Mouse (Mus musculus): ENCODE measurements around the gene Fam149a. TPM values are rescaled to one million over a fixed set of nuclear protein-coding genes. Genes with fewer than 3 reads are reported as not detected.
A peak's percentile ranks its signal among the peaks of the same experiment; 100 is the strongest.
"Not testable (repeated sequence)": the region's sequence is repeated elsewhere in the genome, so short reads cannot be mapped to it uniquely, and the experiment has no call there.

The Fam149a gene
- polyA plus RNA-seq, 1 experiment, result not detected

DNA sequence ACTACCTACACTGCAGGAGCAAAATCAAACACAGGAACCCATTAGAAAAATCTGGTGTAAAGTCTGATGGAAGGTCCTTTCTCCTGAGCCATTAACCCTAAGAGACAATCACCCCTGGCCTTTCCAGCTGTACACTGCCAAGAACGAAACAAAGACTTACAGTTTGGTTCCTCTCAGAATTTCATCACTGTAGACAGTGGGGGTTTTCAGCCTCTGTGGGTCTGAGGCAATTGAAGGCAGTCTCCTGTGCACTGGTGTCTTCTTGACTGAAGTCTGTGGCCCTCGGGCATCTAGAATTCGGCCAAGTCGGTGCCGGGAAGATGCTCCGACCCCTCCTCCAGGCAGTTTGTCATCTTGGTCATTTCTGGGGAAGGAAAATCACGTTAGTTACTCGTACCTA lies 37.8 kb downstream of the Fam149a start:
- Histone ChIP-seq H3K4me1 (ENCODE audit: control insufficient read depth, insufficient read depth, low read length) (no peaks in the 10 kb centered on the region), H3K4me3 (ENCODE audit: insufficient read depth, low read depth, low read length) (no peak overlapping the region), H3K27ac (ENCODE audit: insufficient read depth, low read depth, low read length) (no peak overlapping the region)
- TF ChIP-seq CTCF (IDR thresholded peaks at IDR 0.05; ENCODE audit: insufficient read depth, low read depth, low read length), result no peak
- TF ChIP-seq POLR2A (IDR thresholded peaks at IDR 0.05; ENCODE audit: insufficient read depth, low read depth, low read length), result no peak
- WGBS, result 89% methylated on average over 8 of the region's 8 CpGs

DNA sequence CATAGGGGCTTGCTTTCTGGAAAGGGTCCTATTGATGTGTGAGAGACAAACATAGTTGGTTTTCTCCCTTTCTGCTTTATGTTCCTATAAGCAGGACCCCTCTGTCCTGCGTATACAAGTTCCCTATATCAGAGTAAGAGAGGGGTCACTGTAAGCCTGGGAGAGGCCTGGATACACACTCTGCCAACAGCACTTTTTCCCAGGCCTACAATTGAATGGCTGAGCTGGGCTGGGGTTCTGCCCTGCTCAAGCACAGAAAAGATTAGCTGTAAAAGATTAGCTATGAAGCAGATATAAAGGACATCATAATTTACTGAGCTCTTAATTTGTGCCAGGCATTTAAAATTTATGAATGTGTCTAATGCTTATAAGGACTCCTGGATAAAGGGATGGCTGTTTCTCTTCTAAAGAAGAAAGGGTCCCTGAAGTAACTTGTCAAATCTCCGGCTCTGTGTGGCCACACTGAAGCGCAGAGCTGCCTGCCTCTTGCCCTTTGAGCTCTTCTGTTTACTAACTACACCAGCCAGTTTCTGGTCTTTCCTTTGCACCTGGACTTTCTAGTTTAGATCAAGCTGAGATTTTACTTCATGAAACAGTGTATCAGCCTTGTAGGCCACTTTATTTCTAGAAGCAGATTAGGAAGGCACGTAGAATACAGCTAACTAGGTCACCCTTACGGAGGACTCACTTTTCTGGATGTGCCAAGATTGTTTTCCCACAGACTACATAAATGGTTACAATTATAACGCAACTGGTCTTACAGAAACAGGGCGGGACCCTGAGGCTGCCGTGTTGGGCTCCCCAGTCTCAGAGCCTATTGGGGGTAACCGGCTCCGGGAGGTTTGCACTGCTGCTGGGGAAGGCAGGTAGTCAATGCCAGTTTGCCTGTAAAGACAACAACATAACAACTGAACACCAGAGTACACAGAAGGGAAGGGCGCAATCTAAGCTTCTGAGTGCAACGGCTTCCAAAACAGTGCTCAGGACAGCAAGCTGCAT lies 40.2 kb downstream of the Fam149a start:
- Histone ChIP-seq H3K4me1 (ENCODE audit: control insufficient read depth, insufficient read depth, low read length) (no peaks in the 10 kb centered on the region), H3K27ac (ENCODE audit: insufficient read depth, low read depth, low read length) (no peak overlapping the region), H3K4me3 (ENCODE audit: insufficient read depth, low read depth, low read length) (no peak overlapping the region)
- TF ChIP-seq POLR2A (IDR thresholded peaks at IDR 0.05; ENCODE audit: insufficient read depth, low read depth, low read length), result no peak
- TF ChIP-seq CTCF (IDR thresholded peaks at IDR 0.05; ENCODE audit: insufficient read depth, low read depth, low read length), result no peak
- WGBS, result 86% methylated on average over 12 of the region's 12 CpGs

DNA sequence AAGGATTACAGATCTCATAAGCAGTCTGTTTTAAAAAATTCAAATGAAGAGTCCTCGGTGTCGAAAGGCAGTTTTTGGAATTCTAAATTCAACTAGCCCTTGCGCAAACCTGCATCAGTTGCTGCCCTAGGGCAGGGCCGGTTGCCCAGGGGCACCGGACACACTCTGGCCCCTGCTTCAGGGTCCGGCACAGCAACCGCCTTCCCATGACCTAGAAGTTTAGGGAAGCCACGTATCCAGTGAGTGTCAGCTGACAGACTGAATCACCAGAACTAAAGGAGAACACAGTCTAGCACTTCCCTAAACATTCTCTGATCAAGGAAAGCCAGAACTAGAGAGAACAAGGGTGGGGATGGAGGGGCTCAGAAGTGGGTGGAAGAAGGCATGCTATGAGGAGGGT lies 48.6 kb downstream of the Fam149a start:
- Histone ChIP-seq H3K4me1 (ENCODE audit: control insufficient read depth, insufficient read depth, low read length) (peaks cover 8% of the 10 kb centered on the region), H3K4me3 (ENCODE audit: insufficient read depth, low read depth, low read length) (peak overlapping the region; percentile 57), H3K27ac (ENCODE audit: insufficient read depth, low read depth, low read length) (no peak overlapping the region; the same call in 1 of the 2 replicates)
- 12% methylated on average over 8 of the region's 8 CpGs for WGBS
- TF ChIP-seq CTCF (IDR thresholded peaks at IDR 0.05; ENCODE audit: insufficient read depth, low read depth, low read length), result no peak
- no peak for TF ChIP-seq POLR2A (IDR thresholded peaks at IDR 0.05; ENCODE audit: insufficient read depth, low read depth, low read length)

DNA sequence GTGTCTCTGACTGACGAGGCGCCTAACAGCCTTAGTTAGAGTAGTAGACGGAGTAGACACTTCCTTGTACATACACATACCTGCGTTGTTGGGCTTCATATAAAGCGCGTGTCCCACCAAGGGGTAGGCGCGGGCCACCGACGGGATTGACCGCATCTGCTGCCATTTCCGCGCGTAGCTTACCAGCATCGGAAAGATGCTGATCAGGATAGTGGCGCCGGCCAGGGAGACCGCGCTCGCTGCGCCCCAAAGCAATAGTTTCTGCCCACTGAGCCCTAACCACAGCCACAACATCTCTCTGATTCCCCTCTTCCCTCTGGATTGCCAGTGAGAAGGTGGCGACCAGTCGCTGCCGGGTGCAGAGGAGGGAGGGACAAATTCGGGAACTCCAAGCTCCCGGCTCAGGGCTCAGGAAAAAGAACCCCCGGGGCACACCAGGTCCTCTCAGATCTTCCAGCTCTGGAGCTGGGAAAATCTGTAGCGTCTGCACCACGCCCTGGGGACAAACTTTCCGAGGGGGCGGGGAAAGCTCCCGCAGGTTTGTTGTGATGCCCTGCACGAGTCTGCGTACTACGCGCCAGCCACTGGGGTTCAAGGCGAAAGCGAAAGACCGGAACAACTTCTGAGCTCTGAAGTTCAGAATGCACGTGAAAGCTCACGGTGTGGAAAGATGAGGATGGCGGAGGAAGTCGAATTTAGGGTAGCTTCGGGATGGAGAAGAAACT lies 49.2 kb downstream of the Fam149a start, which contains the start of gene Cyp4v3:
TSS of gene Cyp4v3 (minus strand) at position 532 of the 725 bp plus-strand sequence.
- TF ChIP-seq CTCF (IDR thresholded peaks at IDR 0.05; ENCODE audit: insufficient read depth, low read depth, low read length) (no peak), POLR2A (IDR thresholded peaks at IDR 0.05; ENCODE audit: insufficient read depth, low read depth, low read length) (0 out of 2 replicates have a peak, but pooled peaks have one; percentile 15)
- H3K4me1 ChIP-seq (ENCODE audit: control insufficient read depth, insufficient read depth, low read length), result peaks cover 8% of the 10 kb centered on the region
- WGBS, result 2% methylated on average over 44 of the region's 44 CpGs
- H3K27ac ChIP-seq (ENCODE audit: insufficient read depth, low read depth, low read length), result peak within 1 kb of the TSS; percentile 4; the same call in 1 of the 2 replicates
- peak within 1 kb of the TSS; percentile 57 for H3K4me3 ChIP-seq (ENCODE audit: insufficient read depth, low read depth, low read length)

DNA sequence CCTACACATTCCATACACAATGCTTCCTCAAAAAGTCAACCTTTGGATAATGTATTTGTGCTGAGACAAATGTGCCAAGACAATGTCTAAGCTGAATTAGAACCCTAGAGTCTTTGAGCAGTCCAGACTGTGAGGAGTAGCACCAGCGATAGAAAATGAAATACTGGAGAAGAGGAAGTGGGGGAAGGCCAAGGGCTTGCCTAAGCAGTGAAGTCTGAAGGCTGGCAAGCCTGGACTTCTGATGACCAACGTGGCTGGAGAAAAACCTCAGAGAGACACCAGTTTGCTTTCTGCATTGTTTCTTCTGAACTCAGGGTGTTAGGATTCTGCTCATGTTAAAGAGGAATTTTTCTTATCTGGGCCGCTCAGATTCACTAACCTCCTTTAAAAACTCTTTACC lies 51.2 kb downstream of the Fam149a start:
- TF ChIP-seq POLR2A (IDR thresholded peaks at IDR 0.05; ENCODE audit: insufficient read depth, low read depth, low read length), result no peak
- TF ChIP-seq CTCF (IDR thresholded peaks at IDR 0.05; ENCODE audit: insufficient read depth, low read depth, low read length), result no peak
- Histone ChIP-seq H3K4me3 (ENCODE audit: insufficient read depth, low read depth, low read length) (no peak overlapping the region), H3K4me1 (ENCODE audit: control insufficient read depth, insufficient read depth, low read length) (peaks cover 8% of the 10 kb centered on the region), H3K27ac (ENCODE audit: insufficient read depth, low read depth, low read length) (no peak overlapping the region)
- WGBS, result 74% methylated on average over 3 of the region's 3 CpGs

DNA sequence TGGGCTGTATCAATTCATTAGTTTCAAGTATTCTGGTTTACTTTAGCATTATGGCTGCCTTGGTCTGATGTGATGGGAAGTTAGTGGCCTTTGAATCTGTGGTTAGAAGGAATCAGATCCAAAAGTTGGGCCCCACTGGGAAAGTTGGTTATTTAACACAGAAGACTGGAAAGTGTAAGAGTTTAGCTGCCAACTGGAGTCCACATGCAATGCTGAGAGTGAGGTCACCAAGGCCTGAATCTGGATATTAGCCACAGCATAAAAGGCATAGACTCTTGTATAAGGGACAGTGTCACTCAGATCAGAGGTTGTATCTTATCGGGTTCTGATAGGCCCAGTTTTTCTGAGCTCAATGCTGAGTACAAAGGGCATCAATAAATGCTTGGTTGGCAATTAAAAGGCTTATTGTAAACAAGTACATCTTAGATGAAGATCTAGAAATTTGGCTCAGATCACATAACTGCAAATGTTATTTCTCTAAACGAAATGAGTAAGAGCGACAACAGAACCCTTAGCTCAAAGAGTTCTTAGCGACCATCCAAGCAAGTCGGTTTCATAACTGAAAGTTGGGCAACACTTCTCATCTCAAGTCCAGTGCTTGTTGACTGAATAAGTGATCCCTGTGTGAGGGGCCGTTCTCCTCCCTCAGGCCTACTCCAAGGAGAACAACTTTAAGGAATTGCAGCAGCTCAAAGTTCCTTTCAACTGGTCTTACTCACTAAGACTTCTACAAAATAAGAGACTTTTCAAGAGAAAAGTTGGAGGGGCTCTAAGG lies 52.7 kb downstream of the Fam149a start:
- Histone ChIP-seq H3K4me1 (ENCODE audit: control insufficient read depth, insufficient read depth, low read length) (peaks cover 8% of the 10 kb centered on the region), H3K4me3 (ENCODE audit: insufficient read depth, low read depth, low read length) (no peak overlapping the region), H3K27ac (ENCODE audit: insufficient read depth, low read depth, low read length) (no peak overlapping the region)
- TF ChIP-seq CTCF (IDR thresholded peaks at IDR 0.05; ENCODE audit: insufficient read depth, low read depth, low read length) (no peak), POLR2A (IDR thresholded peaks at IDR 0.05; ENCODE audit: insufficient read depth, low read depth, low read length) (no peak)
- WGBS, result 87% methylated on average over 6 of the region's 6 CpGs

DNA sequence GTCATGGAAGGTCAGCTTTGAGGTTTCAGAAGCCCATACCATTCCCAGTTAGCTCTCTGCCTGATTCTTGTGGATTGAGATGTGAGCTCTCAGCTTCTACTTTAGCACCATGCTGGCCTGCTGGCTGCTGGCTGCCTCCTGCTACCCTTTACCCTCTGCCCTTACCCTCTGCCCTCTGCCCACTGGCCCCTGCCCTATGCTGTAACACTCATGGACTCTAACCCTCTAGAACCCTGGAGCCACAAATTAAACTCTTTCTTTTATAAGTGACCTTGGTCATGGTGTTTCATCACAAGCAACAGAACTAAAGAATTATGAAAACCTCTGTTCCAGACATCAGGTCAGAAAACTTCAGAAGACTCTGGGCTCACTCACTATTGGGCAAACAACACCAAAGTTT lies 55.0 kb downstream of the Fam149a start:
- not testable (repeated sequence) for H3K4me3 ChIP-seq (ENCODE audit: insufficient read depth, low read depth, low read length); H3K4me1 ChIP-seq (ENCODE audit: control insufficient read depth, insufficient read depth, low read length); H3K27ac ChIP-seq (ENCODE audit: insufficient read depth, low read depth, low read length)

DNA sequence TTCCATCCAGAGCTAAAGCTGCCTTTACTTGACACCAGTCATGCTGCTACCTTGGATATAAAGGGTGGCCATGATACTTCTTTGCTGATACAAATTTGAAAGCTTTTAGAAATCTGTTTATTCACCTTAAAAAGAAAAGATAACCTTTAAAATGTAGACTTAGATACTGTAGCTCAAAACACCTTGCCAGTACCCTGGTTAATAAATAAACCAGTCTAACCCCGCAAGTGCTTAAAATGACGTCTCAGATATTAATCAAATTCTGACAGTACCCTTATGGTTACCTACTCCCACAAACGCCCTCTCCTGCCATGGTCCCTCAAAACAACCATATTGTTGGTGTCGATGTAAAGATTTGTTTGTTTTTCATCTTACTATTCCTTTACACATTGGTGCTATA lies 57.9 kb downstream of the Fam149a start:
- Histone ChIP-seq H3K4me1 (ENCODE audit: control insufficient read depth, insufficient read depth, low read length) (no peaks in the 10 kb centered on the region), H3K4me3 (ENCODE audit: insufficient read depth, low read depth, low read length) (no peak overlapping the region), H3K27ac (ENCODE audit: insufficient read depth, low read depth, low read length) (no peak overlapping the region)
- WGBS, result 89% methylated on average over 4 of the region's 4 CpGs
- no peak for TF ChIP-seq POLR2A (IDR thresholded peaks at IDR 0.05; ENCODE audit: insufficient read depth, low read depth, low read length)
- no peak for TF ChIP-seq CTCF (IDR thresholded peaks at IDR 0.05; ENCODE audit: insufficient read depth, low read depth, low read length)

Measured in olfactory bulb, adult 2 months (tissue).